Mouse (Mus musculus): ENCODE data around the gene Aftph. TPM values are rescaled to one million over a fixed set of nuclear protein-coding genes. Genes with fewer than 3 reads are reported as not detected.

Aftph gene
- polyA plus RNA-seq, 1 experiment = not detected

- TF ChIP-seq POLR2A (IDR thresholded peaks at IDR 0.05; ENCODE audit: insufficient read depth, low read depth, low read length) (no peak), CTCF (IDR thresholded peaks at IDR 0.05; ENCODE audit: insufficient read depth, low read depth, low read length) (no peak)
- peaks cover 25% of the 10 kb centered on the region for H3K4me1 ChIP-seq (ENCODE audit: control insufficient read depth, insufficient read depth, low read length)
- no peak overlapping the region for H3K27ac ChIP-seq (ENCODE audit: insufficient read depth, low read depth, low read length)
- WGBS = 53% methylated on average over 3 of the region's 3 CpGs
- no peak overlapping the region for H3K4me3 ChIP-seq (ENCODE audit: insufficient read depth, low read depth, low read length)
Observed at GRCm38 (mm10) chr11:20659094-20659493, 82.3 kb downstream of the Aftph start.

GRCm38 (mm10) chr11:20656711-20657057 lies 84.7 kb downstream of the Aftph start:
- TF ChIP-seq CTCF (IDR thresholded peaks at IDR 0.05; ENCODE audit: insufficient read depth, low read depth, low read length) = no peak
- no peak for TF ChIP-seq POLR2A (IDR thresholded peaks at IDR 0.05; ENCODE audit: insufficient read depth, low read depth, low read length)
- peaks cover 28% of the 10 kb centered on the region for H3K4me1 ChIP-seq (ENCODE audit: control insufficient read depth, insufficient read depth, low read length)
- 0 out of 2 replicates have a peak overlapping the region, but pooled peaks have one; percentile 0 for H3K4me3 ChIP-seq (ENCODE audit: insufficient read depth, low read depth, low read length)
- 49% methylated on average over 10 of the region's 10 CpGs for WGBS
- peak overlapping the region; percentile 73 for H3K27ac ChIP-seq (ENCODE audit: insufficient read depth, low read depth, low read length)

GRCm38 (mm10) chr11:20655795-20656710 lies 85.3 kb downstream of the Aftph start:
- WGBS = 17% methylated on average over 18 of the region's 18 CpGs
- peaks cover 28% of the 10 kb centered on the region for H3K4me1 ChIP-seq (ENCODE audit: control insufficient read depth, insufficient read depth, low read length)
- no peak for TF ChIP-seq CTCF (IDR thresholded peaks at IDR 0.05; ENCODE audit: insufficient read depth, low read depth, low read length)
- no peak for TF ChIP-seq POLR2A (IDR thresholded peaks at IDR 0.05; ENCODE audit: insufficient read depth, low read depth, low read length)
- peak overlapping the region; percentile 73 for H3K27ac ChIP-seq (ENCODE audit: insufficient read depth, low read depth, low read length)
- H3K4me3 ChIP-seq (ENCODE audit: insufficient read depth, low read depth, low read length) = peak overlapping the region; percentile 0; the same call in 1 of the 2 replicates

GRCm38 (mm10) chr11:20651166-20651565 lies 90.2 kb downstream of the Aftph start:
- 35% methylated on average over 1 of the region's 1 CpGs for WGBS
- Histone ChIP-seq H3K27ac (ENCODE audit: insufficient read depth, low read depth, low read length) (no peak overlapping the region), H3K4me1 (ENCODE audit: control insufficient read depth, insufficient read depth, low read length) (peaks cover 46% of the 10 kb centered on the region), H3K4me3 (ENCODE audit: insufficient read depth, low read depth, low read length) (no peak overlapping the region)
- TF ChIP-seq POLR2A (IDR thresholded peaks at IDR 0.05; ENCODE audit: insufficient read depth, low read depth, low read length) (no peak), CTCF (IDR thresholded peaks at IDR 0.05; ENCODE audit: insufficient read depth, low read depth, low read length) (no peak)

GRCm38 (mm10) chr11:20650006-20650639 lies 91.3 kb downstream of the Aftph start:
- WGBS = 59% methylated on average over 17 of the region's 17 CpGs
- Histone ChIP-seq H3K4me3 (ENCODE audit: insufficient read depth, low read depth, low read length) (no peak overlapping the region), H3K4me1 (ENCODE audit: control insufficient read depth, insufficient read depth, low read length) (peaks cover 41% of the 10 kb centered on the region), H3K27ac (ENCODE audit: insufficient read depth, low read depth, low read length) (no peak overlapping the region)
- no peak for TF ChIP-seq POLR2A (IDR thresholded peaks at IDR 0.05; ENCODE audit: insufficient read depth, low read depth, low read length)
- no peak for TF ChIP-seq CTCF (IDR thresholded peaks at IDR 0.05; ENCODE audit: insufficient read depth, low read depth, low read length)

- peaks cover 45% of the 10 kb centered on the region for H3K4me1 ChIP-seq (ENCODE audit: control insufficient read depth, insufficient read depth, low read length)
- H3K27ac ChIP-seq (ENCODE audit: insufficient read depth, low read depth, low read length) = no peak overlapping the region
- no peak overlapping the region for H3K4me3 ChIP-seq (ENCODE audit: insufficient read depth, low read depth, low read length)
- TF ChIP-seq POLR2A (IDR thresholded peaks at IDR 0.05; ENCODE audit: insufficient read depth, low read depth, low read length) (no peak), CTCF (IDR thresholded peaks at IDR 0.05; ENCODE audit: insufficient read depth, low read depth, low read length) (no peak)
- WGBS = 52% methylated on average over 5 of the region's 5 CpGs
Observed at GRCm38 (mm10) chr11:20649477-20649876, 91.9 kb downstream of the Aftph start.

GRCm38 (mm10) chr11:20647902-20648625 lies 93.3 kb downstream of the Aftph start:
- TF ChIP-seq CTCF (IDR thresholded peaks at IDR 0.05; ENCODE audit: insufficient read depth, low read depth, low read length) (no peak), POLR2A (IDR thresholded peaks at IDR 0.05; ENCODE audit: insufficient read depth, low read depth, low read length) (no peak)
- 60% methylated on average over 19 of the region's 19 CpGs for WGBS
- H3K4me1 ChIP-seq (ENCODE audit: control insufficient read depth, insufficient read depth, low read length) = peaks cover 47% of the 10 kb centered on the region
- H3K27ac ChIP-seq (ENCODE audit: insufficient read depth, low read depth, low read length) = peak overlapping the region; percentile 52
- H3K4me3 ChIP-seq (ENCODE audit: insufficient read depth, low read depth, low read length) = no peak overlapping the region

- Histone ChIP-seq H3K27ac (ENCODE audit: insufficient read depth, low read depth, low read length) (peak overlapping the region; percentile 69), H3K4me1 (ENCODE audit: control insufficient read depth, insufficient read depth, low read length) (peaks cover 44% of the 10 kb centered on the region), H3K4me3 (ENCODE audit: insufficient read depth, low read depth, low read length) (no peak overlapping the region)
- WGBS = 31% methylated on average over 10 of the region's 10 CpGs
- TF ChIP-seq POLR2A (IDR thresholded peaks at IDR 0.05; ENCODE audit: insufficient read depth, low read depth, low read length) = no peak
- TF ChIP-seq CTCF (IDR thresholded peaks at IDR 0.05; ENCODE audit: insufficient read depth, low read depth, low read length) = no peak
Observed at GRCm38 (mm10) chr11:20646986-20647726, 94.2 kb downstream of the Aftph start.
